Comparison of ENCODE assay signal across 14 mouse cellular contexts in the genomic region with DNA sequence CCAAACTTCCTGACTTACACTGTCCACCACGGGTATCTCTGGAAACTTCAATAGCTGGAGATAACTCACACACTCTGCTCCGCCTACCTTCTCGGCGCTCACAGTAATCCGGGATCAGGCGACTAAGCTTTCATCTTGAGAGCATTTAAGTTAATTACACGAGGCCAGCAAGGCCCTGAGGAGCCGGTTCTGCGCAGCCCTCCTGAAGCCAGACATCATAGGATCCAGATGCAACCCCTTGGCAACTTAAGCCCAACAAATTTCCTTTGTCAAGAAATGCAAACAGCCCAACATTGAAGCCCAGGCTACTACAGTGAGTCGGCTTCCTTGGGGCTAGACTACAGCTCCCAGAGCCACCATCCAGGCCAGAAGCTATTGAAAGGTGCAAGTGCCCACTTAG.
DNase-seq lines count a peak whose midpoint lies in the region; ATAC-seq and TF ChIP-seq lines count a peak whose summit lies in the region.
"Had no signal": no experiment of that assay in that cellular context is flagged by ENCODE, and none has a peak within 500 bp of the region (broad histone marks: within the 10 kb centered on the region; RNA-seq: fewer than 3 reads in every experiment).

No protein-coding gene starts in this region.

- no peaks in the 10 kb centered on the region for H3K36me3 ChIP-seq in hindbrain, embryonic 11.5 days (ENCODE audit: control insufficient read depth, insufficient read depth, low read length)
- no peaks in the 10 kb centered on the region for H3K36me3 ChIP-seq in hindbrain, postnatal 0 days (ENCODE audit: insufficient read depth, low read length)
- no peaks in the 10 kb centered on the region for H3K36me3 ChIP-seq in embryonic facial prominence, embryonic 11.5 days (replicated peaks; ENCODE audit: control insufficient read depth, insufficient read depth, low read depth, low read length)
- H3K36me3 ChIP-seq: lung, embryonic 15.5 days had no signal

- no peak overlapping the region for H3K9ac ChIP-seq in hindbrain, embryonic 11.5 days (ENCODE audit: low read depth, low read length)
- no peak overlapping the region for H3K9ac ChIP-seq in hindbrain, postnatal 0 days (replicated peaks; ENCODE audit: low read length)
- no peak overlapping the region for H3K9ac ChIP-seq in embryonic facial prominence, embryonic 11.5 days (replicated peaks; ENCODE audit: low read length)
- H3K9ac ChIP-seq: forebrain, embryonic 13.5 days; lung, embryonic 15.5 days had no signal

- TF ChIP-seq CTCF in hindbrain, postnatal 0 days (IDR thresholded peaks at IDR 0.05; ENCODE audit: low read depth), result no peak

- H3K27ac ChIP-seq in hindbrain, embryonic 11.5 days (ENCODE audit: low read depth, low read length), result no peak overlapping the region
- H3K27ac ChIP-seq in hindbrain, postnatal 0 days, result no peak overlapping the region
- peak overlapping the region; percentile 49; the same call in 1 of the 2 replicates for H3K27ac ChIP-seq in embryonic facial prominence, embryonic 11.5 days (replicated peaks; ENCODE audit: low read depth, low read length)
- H3K27ac ChIP-seq: forebrain, embryonic 13.5 days; lung, embryonic 15.5 days had no signal

- H3K9me3 ChIP-seq in hindbrain, embryonic 11.5 days (ENCODE audit: control insufficient read depth, low read length), result no peaks in the 10 kb centered on the region
- H3K9me3 ChIP-seq in hindbrain, postnatal 0 days (ENCODE audit: low read length), result no peaks in the 10 kb centered on the region
- no peaks in the 10 kb centered on the region for H3K9me3 ChIP-seq in embryonic facial prominence, embryonic 11.5 days (replicated peaks; ENCODE audit: control insufficient read depth, low read length)
- H3K9me3 ChIP-seq: forebrain, embryonic 13.5 days; lung, embryonic 15.5 days had no signal

- H3K4me3 ChIP-seq in hindbrain, embryonic 11.5 days (ENCODE audit: low read depth, low read length), result no peak overlapping the region
- no peak overlapping the region for H3K4me3 ChIP-seq in hindbrain, postnatal 0 days (ENCODE audit: low read length)
- no peak overlapping the region for H3K4me3 ChIP-seq in embryonic facial prominence, embryonic 11.5 days (ENCODE audit: low read depth, low read length)
- H3K4me3 ChIP-seq: forebrain, embryonic 13.5 days; lung, embryonic 15.5 days; megakaryocyte, embryonic 14.5 days had no signal

- no peak for ATAC-seq in hindbrain, embryonic 11.5 days (ENCODE audit: low FRiP score)
- ATAC-seq in hindbrain, postnatal 0 days, result no peak
- ATAC-seq in embryonic facial prominence, embryonic 11.5 days (replicated peaks; ENCODE audit: insufficient number of reproducible peaks, low FRiP score, low TSS enrichment, low read depth), result no peak; the same call in 1 of the 2 replicates
- ATAC-seq: forebrain, embryonic 13.5 days; hindbrain, embryonic 16.5 days; Patski had no signal

- DNase-seq in hindbrain, embryonic 11.5 days (ENCODE audit: low spot score), result peak; percentile 20
- DNase-seq in hindbrain, postnatal 0 days (ENCODE audit: low spot score), result no peak
- DNase-seq in embryo, embryonic 10.5 days (ENCODE audit: low spot score), result peak; percentile 69
- peak; percentile 86 for DNase-seq in embryonic facial prominence, embryonic 11.5 days (ENCODE audit: low spot score)
- DNase-seq in mesoderm, embryonic 11.5 days (ENCODE audit: low read depth, low spot score), result peak; percentile 28
- DNase-seq in gastrocnemius, postnatal 14 days, result no peak
- DNase-seq in left cerebral cortex, postnatal 25 days (ENCODE audit: low spot score in 2 of 2), result no peak
- DNase-seq: adrenal gland, adult 2 months; cerebellum, postnatal 25 days had no signal

- H3K4me2 ChIP-seq in hindbrain, embryonic 11.5 days (replicated peaks; ENCODE audit: low read depth, low read length), result no peak overlapping the region
- no peak overlapping the region for H3K4me2 ChIP-seq in hindbrain, postnatal 0 days (ENCODE audit: low read depth, low read length)
- H3K4me2 ChIP-seq in embryonic facial prominence, embryonic 11.5 days (ENCODE audit: low read depth, low read length), result no peak overlapping the region; the same call in 1 of the 2 replicates
- H3K4me2 ChIP-seq: lung, embryonic 15.5 days had no signal

- 27% methylated on average over 10 of the region's 10 CpGs for WGBS in hindbrain, embryonic 11.5 days
- WGBS in hindbrain, postnatal 0 days, result 23% methylated on average over 10 of the region's 10 CpGs
- 4% methylated on average over 10 of the region's 10 CpGs for WGBS in embryonic facial prominence, embryonic 11.5 days

- H3K4me1 ChIP-seq in hindbrain, embryonic 11.5 days (replicated peaks; ENCODE audit: control insufficient read depth, insufficient read depth, low read length), result no peaks in the 10 kb centered on the region
- no peaks in the 10 kb centered on the region for H3K4me1 ChIP-seq in hindbrain, postnatal 0 days (ENCODE audit: insufficient read depth, low read length)
- H3K4me1 ChIP-seq in embryonic facial prominence, embryonic 11.5 days (ENCODE audit: control insufficient read depth, insufficient read depth, low read length), result peaks cover 5% of the 10 kb centered on the region

- intact Hi-C loops in gastrocnemius, postnatal 14 days (cut with DNase I; ENCODE audit: low total_unique reads), result no loop called here
- intact Hi-C loops in left cerebral cortex, postnatal 25 days (cut with DNase I), result no loop called here

- peaks cover 20% of the 10 kb centered on the region for H3K27me3 ChIP-seq in hindbrain, embryonic 11.5 days (ENCODE audit: control insufficient read depth, insufficient read depth, low read length)
- peaks cover 24% of the 10 kb centered on the region for H3K27me3 ChIP-seq in hindbrain, postnatal 0 days (ENCODE audit: insufficient read depth, low read length)
- H3K27me3 ChIP-seq in embryonic facial prominence, embryonic 11.5 days (ENCODE audit: control insufficient read depth, insufficient read depth, low read length), result no peaks in the 10 kb centered on the region; the same call in 1 of the 2 replicates
- H3K27me3 ChIP-seq: Patski had no signal

Comparison
In these comparisons a context has a peak if more than half of its experiments do, and no peak if none do; other contexts are left out.
1. DNase-seq: peak in hindbrain, embryonic 11.5 days (single experiment), embryo, embryonic 10.5 days (single experiment), embryonic facial prominence, embryonic 11.5 days (single experiment) and mesoderm, embryonic 11.5 days (single experiment); none in hindbrain, postnatal 0 days (single experiment), gastrocnemius, postnatal 14 days (single experiment) and left cerebral cortex, postnatal 25 days (0 of 2).